Mouse (Mus musculus) E14TG2a.4 (cell line): ENCODE measurements at regions not wholly inside any gene's neighbourhood (a gene's known extent, or its start where the extent isn't known, plus 50 kb on each side); places are given as distances from the start of the nearest gene placed in this dataset.

Experiments
- CTCF ChIP-seq: conservative IDR thresholded peaks from 2 replicates; pipeline ENCODE4 v1.5.1; 2014; ENCODE audit warnings: low read length
- NANOG ChIP-seq: IDR thresholded peaks from 2 replicates; pipeline ENCODE4 v1.6.1; 2014; ENCODE audit warnings: borderline replicate concordance, low read length, mixed read lengths
- POU5F1 ChIP-seq: IDR thresholded peaks from 2 replicates; pipeline ENCODE4 v1.6.1; 2014; ENCODE audit warnings: low read length, borderline replicate concordance

DNA sequence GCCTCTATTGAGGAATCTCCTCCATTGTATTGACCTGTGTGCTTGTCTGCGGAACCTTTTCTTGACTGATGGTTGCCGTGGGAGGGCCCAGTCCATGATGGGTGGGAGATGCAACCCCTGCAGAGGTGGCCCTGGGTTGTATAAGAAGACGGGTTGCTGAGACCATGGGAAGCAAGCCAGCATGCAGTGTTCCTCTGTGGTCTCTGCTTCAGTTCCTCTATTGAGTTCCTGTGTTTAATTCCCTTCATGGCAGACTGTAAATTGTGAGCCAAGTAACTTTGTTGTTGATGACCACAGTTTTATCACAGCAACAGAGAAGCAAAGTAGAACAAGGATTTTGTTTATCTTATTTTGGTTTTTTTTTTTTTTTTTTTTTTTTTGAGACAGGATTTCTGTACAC, 70.9 kb upstream of the Slc1a4 start:
- no peak for TF ChIP-seq CTCF
- no peak for TF ChIP-seq NANOG
- TF ChIP-seq POU5F1, result no peak
